Mouse (Mus musculus) CH12.LX (cell line): ENCODE data around the gene Ap3d1. TPM values are rescaled to one million over a fixed set of nuclear protein-coding genes. Genes with fewer than 3 reads are reported as not detected.

Experiments used
- DNase-seq: peaks from one replicate; pipeline ENCODE4 v3.0.0-alpha.2; 2013; ENCODE audit errors: extremely low read depth
- H3K27ac ChIP-seq: 2 replicates; pipeline ENCODE4 v1.5.1; 2012; ENCODE audit warnings: low read depth, mild to moderate bottlenecking, control low read depth, moderate library complexity; ENCODE audit not compliant: insufficient read depth
- H3K27me3 ChIP-seq: replicated peaks from 2 replicates; pipeline ENCODE3; 2012; ENCODE audit warnings: inconsistent platforms
- H3K36me3 ChIP-seq, 2 experiments: replicated peaks in 1 of 2; 2 replicates each; pipeline versions ENCODE3 to v1.6.1; 2012; ENCODE audit warnings: inconsistent platforms in 1 of 2, low read length in 1 of 2, mild to moderate bottlenecking in 1 of 2, mixed read lengths in 1 of 2, moderate library complexity in 1 of 2; ENCODE audit not compliant: control insufficient read depth in 1 of 2, insufficient read depth in 1 of 2
- H3K4me1 ChIP-seq, 2 experiments: 2 replicates each; pipeline ENCODE4 v1.6.1; 2012; ENCODE audit warnings: inconsistent platforms in 1 of 2, moderate library complexity in 1 of 2; ENCODE audit not compliant: insufficient read depth in 2 of 2, control insufficient read depth in 1 of 2
- H3K4me2 ChIP-seq: 2 replicates; pipeline ENCODE4 v1.6.1; 2012; ENCODE audit warnings: low read depth, mild to moderate bottlenecking, control low read depth; ENCODE audit not compliant: poor library complexity, insufficient read depth, severe bottlenecking
- H3K4me3 ChIP-seq, 3 experiments: fragments of 150-350 bp in 1 of 3; sonication (generic) in 1 of 3; replicated peaks in 1 of 3; 2 replicates each; pipeline versions ENCODE3 to v1.5.1; 2011 to 2012; ENCODE audit warnings: low read depth in 2 of 3, low read length in 2 of 3, mild to moderate bottlenecking in 2 of 3, moderate library complexity in 2 of 3, control low read depth in 1 of 3, improper control_type of control experiment in 1 of 3, inconsistent platforms in 1 of 3, mixed read lengths in 1 of 3; ENCODE audit not compliant: poor library complexity in 1 of 3
- H3K79me2 ChIP-seq: replicated peaks from 2 replicates; pipeline ENCODE4 v1.6.1; 2012; ENCODE audit warnings: mild to moderate bottlenecking, moderate library complexity; ENCODE audit not compliant: control insufficient read depth, poor library complexity, insufficient read depth, severe bottlenecking; ENCODE audit errors: extremely low read depth
- H3K9ac ChIP-seq: 2 replicates; pipeline ENCODE4 v1.6.1; 2012; ENCODE audit warnings: low read depth, mild to moderate bottlenecking, control low read depth, moderate library complexity; ENCODE audit not compliant: insufficient read depth
- H3K9me3 ChIP-seq: replicated peaks from 2 replicates; pipeline ENCODE3; 2012; ENCODE audit warnings: low read length, inconsistent platforms, mixed read lengths
- BHLHE40 ChIP-seq: IDR thresholded peaks from 2 replicates; pipeline ENCODE4 v1.6.1; 2011; ENCODE audit warnings: mild to moderate bottlenecking, low read depth, low read length, improper control_type of control experiment
- CTCF ChIP-seq, 2 experiments: IDR thresholded peaks in 1 of 2; conservative IDR thresholded peaks in 1 of 2; 2 replicates each; pipeline ENCODE4 v1.5.1; 2011 to 2012; ENCODE audit warnings: low read depth in 2 of 2, low read length in 2 of 2, improper control_type of control experiment in 1 of 2, inconsistent platforms in 1 of 2, mild to moderate bottlenecking in 1 of 2, moderate library complexity in 1 of 2
- E2F4 ChIP-seq: IDR thresholded peaks from 2 replicates; pipeline ENCODE4 v1.6.1; 2011; ENCODE audit warnings: low read depth, low read length, improper control_type of control experiment; ENCODE audit not compliant: insufficient replicate concordance
- ETS1 ChIP-seq: conservative IDR thresholded peaks from 2 replicates; pipeline ENCODE4 v1.6.1; 2012; ENCODE audit warnings: low read depth, mild to moderate bottlenecking, inconsistent platforms, low read length, improper control_type of control experiment, moderate library complexity
- GABPA ChIP-seq: IDR thresholded peaks from 2 replicates; pipeline ENCODE4 v1.6.1; 2012; ENCODE audit warnings: low read depth, low read length, improper control_type of control experiment, inconsistent platforms; ENCODE audit not compliant: insufficient replicate concordance
- HCFC1 ChIP-seq: IDR thresholded peaks from 2 replicates; pipeline ENCODE4 v1.6.1; 2012; ENCODE audit warnings: low read depth, mild to moderate bottlenecking, inconsistent platforms, low read length, improper control_type of control experiment
- IRF4 ChIP-seq: IDR thresholded peaks from 2 replicates; pipeline ENCODE4 v1.6.1; 2014; ENCODE audit warnings: low read depth, mild to moderate bottlenecking, inconsistent platforms, low read length, improper control_type of control experiment
- JUND ChIP-seq: conservative IDR thresholded peaks from 2 replicates; pipeline ENCODE4 v1.6.1; 2011; ENCODE audit warnings: low read depth, low read length, improper control_type of control experiment
- KAT2A ChIP-seq: IDR thresholded peaks from 2 replicates; pipeline ENCODE4 v1.6.1; 2012; ENCODE audit warnings: low read length, improper control_type of control experiment, inconsistent platforms; ENCODE audit not compliant: insufficient replicate concordance
- MAFK ChIP-seq: IDR thresholded peaks from 2 replicates; pipeline ENCODE4 v1.6.1; 2011; ENCODE audit warnings: low read length, improper control_type of control experiment; ENCODE audit not compliant: insufficient replicate concordance
- MAX ChIP-seq: IDR thresholded peaks from 2 replicates; pipeline ENCODE4 v1.6.1; 2011; ENCODE audit warnings: low read length, improper control_type of control experiment
- MEF2A ChIP-seq: IDR thresholded peaks from 2 replicates; pipeline ENCODE4 v1.6.1; 2014; ENCODE audit warnings: low read depth, mild to moderate bottlenecking, inconsistent platforms, low read length, improper control_type of control experiment, borderline replicate concordance
- MYC ChIP-seq: IDR thresholded peaks from 2 replicates; pipeline ENCODE4 v1.6.1; 2011; ENCODE audit warnings: low read depth, mild to moderate bottlenecking, improper control_type of control experiment, low read length
- NELFE ChIP-seq: IDR thresholded peaks from 2 replicates; pipeline ENCODE4 v1.6.1; 2011; ENCODE audit warnings: low read depth, low read length, improper control_type of control experiment
- PAX5 ChIP-seq: IDR thresholded peaks from 2 replicates; pipeline ENCODE4 v1.6.1; 2012; ENCODE audit warnings: low read length, inconsistent platforms, mixed read lengths
- POLR2A ChIP-seq: IDR thresholded peaks from 2 replicates; pipeline ENCODE4 v1.6.1; 2011; ENCODE audit warnings: low read depth, mild to moderate bottlenecking, improper control_type of control experiment, low read length
- POLR2AphosphoS2 ChIP-seq: IDR thresholded peaks from 2 replicates; pipeline ENCODE4 v1.6.1; 2011; ENCODE audit warnings: low read depth, low read length, improper control_type of control experiment
- RAD21 ChIP-seq: IDR thresholded peaks from 2 replicates; pipeline ENCODE4 v1.6.1; 2011; ENCODE audit warnings: low read depth, mild to moderate bottlenecking, low read length, improper control_type of control experiment, moderate library complexity
- RCOR1 ChIP-seq: conservative IDR thresholded peaks from 2 replicates; pipeline ENCODE4 v1.6.1; 2012; ENCODE audit warnings: low read depth, mild to moderate bottlenecking, inconsistent platforms, low read length, improper control_type of control experiment
- SIN3A ChIP-seq: IDR thresholded peaks from 2 replicates; pipeline ENCODE4 v1.6.1; 2012; ENCODE audit warnings: low read length, improper control_type of control experiment, inconsistent platforms
- TBP ChIP-seq: conservative IDR thresholded peaks from 2 replicates; pipeline ENCODE4 v1.6.1; 2011; ENCODE audit warnings: low read depth, low read length, improper control_type of control experiment
- UBTF ChIP-seq: IDR thresholded peaks from 2 replicates; pipeline ENCODE4 v1.6.1; 2012; ENCODE audit warnings: low read depth, mild to moderate bottlenecking, inconsistent platforms, low read length, improper control_type of control experiment, moderate library complexity
- USF1 ChIP-seq: IDR thresholded peaks from 2 replicates; pipeline ENCODE4 v1.6.1; 2014; ENCODE audit warnings: low read depth, mild to moderate bottlenecking, inconsistent platforms, low read length, improper control_type of control experiment
- USF2 ChIP-seq: conservative IDR thresholded peaks from 2 replicates; pipeline ENCODE4 v1.6.1; 2011; ENCODE audit warnings: low read depth, low read length, improper control_type of control experiment
- ZNF384 ChIP-seq: IDR thresholded peaks from 2 replicates; pipeline ENCODE4 v1.6.1; 2012; ENCODE audit warnings: low read depth, low read length, improper control_type of control experiment, inconsistent platforms
- dilution Hi-C: fragments of 300-500 bp; cut with MboI; formaldehyde crosslinking; loops from 2 replicates; pipeline ENCODE4 v1.14.3; 2020; ENCODE audit warnings: low sequenced_read_pairs; ENCODE audit not compliant: extremely low pct_unique_long_range_greater_than_20kb, extremely low pct_ligation_motif_present
- in situ Hi-C: fragments of 300-500 bp; cut with MboI; formaldehyde crosslinking; loops from 3 replicates; pipeline ENCODE4 v1.14.3; 2019; ENCODE audit warnings: low sequenced_read_pairs, low pct_ligation_motif_present, low pct_unique_long_range_greater_than_20kb, mixed read lengths
- polyA plus RNA-seq: library from polyadenylated mRNA; unstranded; fragments of >175 nt; gene quantifications from 2 replicates; pipeline ENCODE4 v1.2.1, GENCODE M21; 2012; ENCODE audit warnings: low read depth; ENCODE audit not compliant: insufficient read length
- total RNA-seq, 2 experiments: library from RNA; depleted of rRNA; stranded (reverse); fragments of 300-350 nt in 1 of 2; fragments of >200 nt in 1 of 2; gene quantifications; 2 replicates each; pipeline ENCODE4 v1.2.3; 2012 to 2014

Ap3d1 gene
- total and polyA plus RNA-seq, 3 experiments: 28.4 to 57.0 (median 49.4) TPM

DNA sequence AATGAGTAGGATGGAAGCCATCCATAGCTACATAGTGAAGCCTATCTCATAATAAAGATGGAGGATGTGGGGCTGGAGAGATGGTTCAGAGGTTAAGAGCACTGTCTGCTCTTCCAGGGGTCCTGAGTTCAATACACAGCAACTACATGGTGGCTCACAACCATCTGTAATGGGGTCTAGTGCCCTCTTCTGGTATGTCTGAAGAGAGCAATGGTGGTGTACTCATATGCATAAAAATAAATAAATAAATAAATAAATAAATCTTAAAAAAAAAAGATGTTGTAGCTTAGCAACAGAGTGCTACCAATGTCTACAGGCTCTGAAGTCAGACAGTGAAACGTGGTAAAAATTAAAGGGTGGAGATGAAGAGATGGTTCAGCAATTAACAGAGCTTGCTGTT, 3.4 kb downstream of the Ap3d1 start:
- no peak overlapping the region for H3K4me3 ChIP-seq
- H3K9ac ChIP-seq: no peak overlapping the region
- no peak for DNase-seq
- H3K4me1 ChIP-seq: peaks cover 20 to 56% of the 10 kb centered on the region in 2 experiments
- no peak overlapping the region for H3K27ac ChIP-seq
- H3K36me3 ChIP-seq: peaks cover 15 to 49% of the 10 kb centered on the region in 2 experiments
- H3K27me3 ChIP-seq: no peaks in the 10 kb centered on the region
- no peak for TF ChIP-seq ZNF384
- TF ChIP-seq UBTF: no peak
- peak; percentile 20 to 21; a peak in 1 of 4 replicates for TF ChIP-seq CTCF (conservative IDR thresholded peaks at IDR 0.05 in 1 of 2, IDR thresholded peaks at IDR 0.05 in 1 of 2; ENCODE audit: low read depth in 2 of 2, low read length in 2 of 2)
- TF ChIP-seq RAD21: peak; percentile 3
- in situ Hi-C loops (no loop called here), dilution Hi-C loops (no loop called here)
- H3K9me3 ChIP-seq: no peaks in the 10 kb centered on the region
- peaks cover 81% of the 10 kb centered on the region for H3K79me2 ChIP-seq
- no peak overlapping the region for H3K4me2 ChIP-seq

DNA sequence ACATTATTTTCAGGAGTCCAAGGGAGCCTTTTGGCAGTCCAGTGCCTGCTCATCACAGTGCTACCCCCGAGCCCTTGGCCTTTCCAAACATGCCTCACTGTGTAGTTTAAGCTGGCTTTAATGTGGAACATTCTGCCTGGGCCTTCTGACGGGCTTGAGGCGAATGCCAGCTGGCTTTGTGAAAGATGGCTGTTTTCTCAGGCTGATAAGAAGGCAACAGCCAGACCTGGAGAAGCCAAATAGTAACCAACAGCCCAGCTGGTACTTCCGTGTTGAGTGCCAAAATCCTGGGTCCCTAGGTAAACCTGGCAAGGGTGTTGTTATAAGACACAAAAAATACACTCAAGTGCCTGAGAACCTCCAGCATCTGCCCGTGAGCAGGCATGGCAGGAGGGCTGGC, 5.3 kb downstream of the Ap3d1 start:
- Histone ChIP-seq H3K79me2 (peaks cover 93% of the 10 kb centered on the region), H3K36me3 (peaks cover 25 to 66% of the 10 kb centered on the region in 2 experiments), H3K4me1 (peaks cover 23 to 58% of the 10 kb centered on the region in 2 experiments), H3K4me2 (no peak overlapping the region), H3K9ac (no peak overlapping the region), H3K9me3 (no peaks in the 10 kb centered on the region), H3K4me3 (no peak overlapping the region), H3K27me3 (no peaks in the 10 kb centered on the region), H3K27ac (no peak overlapping the region)
- no peak for DNase-seq
- in situ Hi-C loops: no loop called here
- TF ChIP-seq ETS1 (no peak), E2F4 (no peak), USF1 (no peak), KAT2A (no peak), RCOR1 (no peak), TBP (no peak), UBTF (no peak), MAFK (no peak), RAD21 (no peak)
- dilution Hi-C loops: no loop called here

DNA sequence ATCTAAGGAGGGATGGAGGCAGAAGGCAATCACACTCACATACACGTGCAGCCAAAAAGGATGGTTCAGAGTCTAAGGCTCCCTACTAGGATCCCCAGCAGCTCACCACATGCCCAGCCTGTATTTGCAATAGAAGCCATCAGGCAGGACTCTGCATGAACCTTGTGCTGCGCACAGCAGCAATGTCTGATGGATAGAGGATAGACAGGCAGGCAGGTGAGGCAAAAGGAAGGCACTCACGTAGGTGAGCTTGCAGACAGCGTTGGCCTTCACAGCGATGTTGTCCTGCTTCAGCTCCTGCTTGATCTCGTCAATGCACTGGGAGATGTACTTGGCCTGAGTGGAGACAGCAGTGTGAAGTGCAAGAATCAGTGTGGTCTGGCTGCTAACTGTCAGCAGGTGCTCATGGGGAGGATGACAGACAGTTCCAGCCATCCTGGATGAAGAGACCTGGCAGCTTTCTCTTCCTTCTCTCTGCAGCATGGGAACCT, 9.4 kb downstream of the Ap3d1 start:
- H3K27ac ChIP-seq: no peak overlapping the region
- peaks cover 57% of the 10 kb centered on the region for H3K79me2 ChIP-seq
- H3K4me2 ChIP-seq: no peak overlapping the region
- in situ Hi-C loops (no loop called here), dilution Hi-C loops (no loop called here)
- TF ChIP-seq NELFE (no peak), TBP (no peak), BHLHE40 (no peak), IRF4 (no peak), GABPA (no peak), MAX (no peak), MEF2A (no peak), POLR2AphosphoS2 (no peak), MYC (no peak), UBTF (no peak), KAT2A (no peak), USF2 (no peak), SIN3A (no peak), POLR2A (no peak), HCFC1 (no peak), PAX5 (no peak), JUND (no peak)
- no peak overlapping the region for H3K9ac ChIP-seq
- H3K36me3 ChIP-seq: peaks cover 62 to 90% of the 10 kb centered on the region in 2 experiments
- H3K4me1 ChIP-seq: peaks cover 16 to 33% of the 10 kb centered on the region in 2 experiments
- no peak for DNase-seq
- H3K9me3 ChIP-seq: no peaks in the 10 kb centered on the region
- no peaks in the 10 kb centered on the region for H3K27me3 ChIP-seq
- H3K4me3 ChIP-seq: no peak overlapping the region
